ENCODE assay signal across 8 mouse cellular contexts in genomic region chr17:14640351-14641115, GRCm38 (mm10). TPM values are rescaled to one million over a fixed set of nuclear protein-coding genes. Genes with fewer than 3 reads are reported as not detected.
DNase-seq lines count a peak whose midpoint lies in the region; ATAC-seq and TF ChIP-seq lines count a peak whose summit lies in the region.

No protein-coding gene starts in this region.

- 87% methylated on average over 15 of the region's 15 CpGs for WGBS in neural tube, embryonic 15.5 days
- 60% methylated on average over 15 of the region's 15 CpGs for WGBS in heart, embryonic 16.5 days
- WGBS in limb, embryonic 14.5 days = 65% methylated on average over 15 of the region's 15 CpGs
- 37% methylated on average over 15 of the region's 15 CpGs for WGBS in stomach, postnatal 0 days
- 85% methylated on average over 15 of the region's 15 CpGs for WGBS in midbrain, postnatal 0 days

- no peaks in the 10 kb centered on the region for H3K9me3 ChIP-seq in neural tube, embryonic 15.5 days (replicated peaks)
- H3K9me3 ChIP-seq in heart, embryonic 16.5 days (replicated peaks; ENCODE audit: control insufficient read depth, low read length) = no peaks in the 10 kb centered on the region
- no peaks in the 10 kb centered on the region for H3K9me3 ChIP-seq in limb, embryonic 14.5 days (ENCODE audit: control insufficient read depth, low read length)
- H3K9me3 ChIP-seq in stomach, postnatal 0 days (ENCODE audit: control insufficient read depth, low read length) = no peaks in the 10 kb centered on the region
- no peaks in the 10 kb centered on the region for H3K9me3 ChIP-seq in midbrain, postnatal 0 days (ENCODE audit: low read length)

- 0 out of 2 replicates have a peak overlapping the region, but pooled peaks have one; percentile 24 for H3K27ac ChIP-seq in neural tube, embryonic 15.5 days (replicated peaks)
- H3K27ac ChIP-seq in heart, embryonic 16.5 days (ENCODE audit: low read length) = peak overlapping the region; percentile 75
- peak overlapping the region; percentile 73 for H3K27ac ChIP-seq in limb, embryonic 14.5 days (replicated peaks; ENCODE audit: low read depth, low read length)
- H3K27ac ChIP-seq in stomach, postnatal 0 days (replicated peaks) = peak overlapping the region; percentile 88
- H3K27ac ChIP-seq in midbrain, postnatal 0 days (ENCODE audit: low read depth, low read length) = no peak overlapping the region

- TF ChIP-seq EP300 in stomach, postnatal 0 days (optimal IDR thresholded peaks at IDR 0.05) = no peak

- no peaks in the 10 kb centered on the region for H3K4me1 ChIP-seq in neural tube, embryonic 15.5 days
- no peaks in the 10 kb centered on the region for H3K4me1 ChIP-seq in heart, embryonic 16.5 days (ENCODE audit: control insufficient read depth, insufficient read depth, low read length)
- peaks cover 4% of the 10 kb centered on the region; the same call in 1 of the 2 replicates for H3K4me1 ChIP-seq in limb, embryonic 14.5 days (ENCODE audit: control insufficient read depth, insufficient read depth, low read length)
- no peaks in the 10 kb centered on the region for H3K4me1 ChIP-seq in stomach, postnatal 0 days (replicated peaks; ENCODE audit: control insufficient read depth, insufficient read depth)
- no peaks in the 10 kb centered on the region for H3K4me1 ChIP-seq in midbrain, postnatal 0 days (ENCODE audit: insufficient read depth, low read length)

- H3K36me3 ChIP-seq in neural tube, embryonic 15.5 days = no peaks in the 10 kb centered on the region
- H3K36me3 ChIP-seq in heart, embryonic 16.5 days (ENCODE audit: control insufficient read depth, insufficient read depth) = no peaks in the 10 kb centered on the region
- H3K36me3 ChIP-seq in limb, embryonic 14.5 days (ENCODE audit: control insufficient read depth, insufficient read depth, low read length) = no peaks in the 10 kb centered on the region
- H3K36me3 ChIP-seq in stomach, postnatal 0 days (ENCODE audit: control insufficient read depth, insufficient read depth, low read length) = no peaks in the 10 kb centered on the region
- no peaks in the 10 kb centered on the region for H3K36me3 ChIP-seq in midbrain, postnatal 0 days (ENCODE audit: insufficient read depth, low read length)

- H3K9ac ChIP-seq in neural tube, embryonic 15.5 days (replicated peaks) = no peak overlapping the region
- no peak overlapping the region for H3K9ac ChIP-seq in heart, embryonic 16.5 days (ENCODE audit: low read length)
- H3K9ac ChIP-seq in limb, embryonic 14.5 days (ENCODE audit: low read depth, low read length, severe bottlenecking) = no peak overlapping the region; the same call in 1 of the 2 replicates
- H3K9ac ChIP-seq in stomach, postnatal 0 days (ENCODE audit: low read length) = no peak overlapping the region; the same call in 1 of the 2 replicates
- no peak overlapping the region for H3K9ac ChIP-seq in midbrain, postnatal 0 days (replicated peaks; ENCODE audit: low read length, poor library complexity, severe bottlenecking)

- TF ChIP-seq CTCF in stomach, postnatal 0 days (IDR thresholded peaks at IDR 0.05; ENCODE audit: low read depth) = no peak
- TF ChIP-seq CTCF in midbrain, postnatal 0 days (IDR thresholded peaks at IDR 0.05) = no peak

- no peaks in the 10 kb centered on the region for H3K27me3 ChIP-seq in neural tube, embryonic 15.5 days (replicated peaks)
- H3K27me3 ChIP-seq in heart, embryonic 16.5 days (ENCODE audit: control insufficient read depth, insufficient read depth, low read length) = no peaks in the 10 kb centered on the region
- H3K27me3 ChIP-seq in limb, embryonic 14.5 days (ENCODE audit: control insufficient read depth, insufficient read depth, low read length) = no peaks in the 10 kb centered on the region
- H3K27me3 ChIP-seq in stomach, postnatal 0 days (ENCODE audit: control insufficient read depth, insufficient read depth, low read length) = no peaks in the 10 kb centered on the region
- no peaks in the 10 kb centered on the region for H3K27me3 ChIP-seq in midbrain, postnatal 0 days (ENCODE audit: insufficient read depth, low read length)

- TF ChIP-seq POLR2A in limb, embryonic 14.5 days (IDR thresholded peaks at IDR 0.05; ENCODE audit: borderline replicate concordance, extremely low read depth, insufficient read depth, insufficient read length) = no peak

- intact Hi-C loops in left cerebral cortex, postnatal 14 days (cut with DNase I) = no loop called here

- no peak overlapping the region for H3K4me3 ChIP-seq in neural tube, embryonic 15.5 days (replicated peaks)
- H3K4me3 ChIP-seq in heart, embryonic 16.5 days (ENCODE audit: low read length) = no peak overlapping the region
- no peak overlapping the region for H3K4me3 ChIP-seq in limb, embryonic 14.5 days (replicated peaks; ENCODE audit: low read length)
- no peak overlapping the region for H3K4me3 ChIP-seq in stomach, postnatal 0 days (ENCODE audit: low read depth, low read length)
- H3K4me3 ChIP-seq in midbrain, postnatal 0 days (ENCODE audit: low read depth, low read length) = no peak overlapping the region

- no peak for ATAC-seq in neural tube, embryonic 15.5 days (ENCODE audit: low FRiP score)
- ATAC-seq in heart, embryonic 16.5 days (replicated peaks; ENCODE audit: extremely low read depth, insufficient read depth, low FRiP score) = peak; percentile 71
- ATAC-seq in limb, embryonic 14.5 days (ENCODE audit: low FRiP score, low read depth) = no peak; the same call in 1 of the 2 replicates
- 0 out of 2 replicates have a peak, but pooled peaks have one; percentile 53 for ATAC-seq in stomach, postnatal 0 days (ENCODE audit: low FRiP score, low TSS enrichment)
- no peak for ATAC-seq in midbrain, postnatal 0 days (ENCODE audit: low FRiP score)

- H3K4me2 ChIP-seq in neural tube, embryonic 15.5 days = no peak overlapping the region
- H3K4me2 ChIP-seq in heart, embryonic 16.5 days (ENCODE audit: low read depth, low read length) = no peak overlapping the region
- no peak overlapping the region for H3K4me2 ChIP-seq in limb, embryonic 14.5 days (replicated peaks; ENCODE audit: low read depth, low read length, severe bottlenecking)
- H3K4me2 ChIP-seq in stomach, postnatal 0 days (replicated peaks; ENCODE audit: low read depth) = no peak overlapping the region
- H3K4me2 ChIP-seq in midbrain, postnatal 0 days (ENCODE audit: low read depth, low read length, poor library complexity, severe bottlenecking) = no peak overlapping the region

- no peak for DNase-seq in neural tube, embryonic 10.5 days (ENCODE audit: extremely low spot score, low spot score)
- no peak for DNase-seq in limb, embryonic 14.5 days (ENCODE audit: low spot score)
- peak; percentile 52 for DNase-seq in stomach, postnatal 0 days (ENCODE audit: low spot score)
- no peak for DNase-seq in right cerebral cortex, adult 2 months (ENCODE audit: low spot score in 2 of 2)
- no peak for DNase-seq in left cerebral cortex, postnatal 14 days (ENCODE audit: low spot score in 2 of 2)
- DNase-seq in midbrain, postnatal 0 days (ENCODE audit: low spot score) = no peak

RNA-seq across cellular contexts. Expression of gene Thbs2, which starts 53.5 kb away (rescaled TPM):
- 9.3 and 15.8 TPM in 2 replicates for polyA plus RNA-seq in neural tube, embryonic 15.5 days (2015; fragmentation: Nextera tagmentation; extraction: Ambion mirVana)
- polyA plus RNA-seq in heart, embryonic 16.5 days (2015; fragmentation: Nextera tagmentation; extraction: Ambion mirVana) = 32.1 and 33.4 TPM in 2 replicates
- polyA plus RNA-seq in limb, embryonic 14.5 days (2012; rRNA removed) = 78.6 and 87.8 TPM in 2 replicates
- 77.6 and 92.6 TPM in 2 replicates for polyA plus RNA-seq in limb, embryonic 14.5 days (2014; fragmentation: Nextera tagmentation; extraction: Ambion mirVana)
- polyA plus RNA-seq in stomach, postnatal 0 days (2015; fragmentation: Nextera tagmentation; extraction: Ambion mirVana) = 18.6 and 21.4 TPM in 2 replicates
- total RNA-seq in left cerebral cortex, postnatal 14 days (2021) = 1 to 10 TPM; 6.8 to 8.7 TPM
- 8.0 and 9.6 TPM in 2 replicates for total RNA-seq in midbrain, postnatal 0 days (2014; rRNA removed)
- 3.6 and 4.2 TPM in 2 replicates for polyA plus RNA-seq in midbrain, postnatal 0 days (2015; fragmentation: Nextera tagmentation; extraction: Ambion mirVana)

Comparison
In these comparisons a context has a peak if more than half of its experiments do, and no peak if none do; other contexts are left out.
1. ATAC-seq: peak in heart, embryonic 16.5 days (single experiment) and stomach, postnatal 0 days (single experiment); none in neural tube, embryonic 15.5 days (single experiment), limb, embryonic 14.5 days (single experiment) and midbrain, postnatal 0 days (single experiment).